Mouse (Mus musculus): ENCODE data around the gene Lnpk.

Lnpk gene

GRCm38 (mm10) chr2:74490186-74490585, 89.0 kb downstream of the Lnpk start:
- DNase-seq (ENCODE audit: low read depth, low spot score): no peak

- DNase-seq (ENCODE audit: low read depth, low spot score): no peak
Measured at GRCm38 (mm10) chr2:74488443-74488842, 90.8 kb downstream of the Lnpk start.

- no peak for DNase-seq (ENCODE audit: low read depth, low spot score)
Measured at GRCm38 (mm10) chr2:74482651-74483050, 96.6 kb downstream of the Lnpk start.

- no peak for DNase-seq (ENCODE audit: low read depth, low spot score)
Measured at GRCm38 (mm10) chr2:74482086-74482485, 97.1 kb downstream of the Lnpk start.

Data from mesoderm, embryonic 11.5 days (tissue).